Mouse (Mus musculus): ENCODE data around the gene Wdr12. TPM values are rescaled to one million over a fixed set of nuclear protein-coding genes. Genes with fewer than 3 reads are reported as not detected.
"Not testable (repeated sequence)": the region's sequence is repeated elsewhere in the genome, so short reads cannot be mapped to it uniquely, and the experiment has no call there.

Gene Wdr12
- 55.7 and 58.8 TPM in 2 replicates for polyA plus RNA-seq (2015; fragmentation: Nextera tagmentation; extraction: Ambion mirVana)

DNA sequence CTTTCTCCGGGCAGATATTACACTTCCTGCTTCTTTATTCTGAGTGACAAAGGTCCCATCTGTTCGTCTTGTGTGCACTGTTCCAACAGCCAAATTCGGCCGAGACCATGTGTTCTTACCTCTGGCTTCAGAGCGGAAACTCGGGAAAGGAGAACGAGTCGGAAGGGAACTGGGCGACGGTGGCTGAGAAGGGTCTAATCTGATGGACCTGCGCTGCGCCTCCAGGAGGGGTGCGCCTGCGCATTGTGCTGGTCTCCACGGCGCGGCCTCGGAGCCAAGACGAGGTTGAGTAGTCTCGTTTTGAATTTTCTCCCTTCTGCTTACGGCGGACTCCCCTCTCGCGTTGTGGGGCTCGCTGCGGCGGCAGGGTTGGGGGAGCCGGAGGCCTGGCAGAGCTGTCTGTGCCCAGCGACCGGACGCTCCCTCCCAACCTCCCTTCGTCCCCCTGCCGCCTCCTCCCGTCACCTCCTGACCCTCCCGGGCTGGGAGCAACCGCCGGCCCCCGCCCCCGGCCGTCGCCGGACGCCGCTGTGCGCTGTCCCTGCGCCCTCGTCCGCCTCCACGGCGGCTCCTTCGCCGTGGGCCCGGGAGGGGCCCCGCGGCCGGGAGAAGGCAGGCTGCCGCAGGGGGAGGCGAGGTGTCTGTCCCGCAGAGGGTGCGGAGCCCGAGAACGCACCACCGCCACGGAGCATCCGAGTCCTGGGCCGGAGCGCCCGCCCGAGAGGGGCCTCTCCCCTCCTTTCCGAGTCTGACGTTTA lies at the start of gene Wdr12, which contains the start of gene Carf:
TSS of gene Wdr12 (minus strand) at position 622 of the 758 bp plus-strand sequence.
TSS of gene Carf (plus strand) at position 224 of the 758 bp plus-strand sequence.
- under 1% methylated on average over 62 of the region's 71 CpGs for WGBS
- H3K27ac ChIP-seq = peak within 1 kb of the TSS; percentile 100
- H3K4me2 ChIP-seq = peak within 1 kb of the TSS; percentile 71
- H3K9me3 ChIP-seq (replicated peaks) = no peaks in the 10 kb centered on the region
- H3K9ac ChIP-seq = peak within 1 kb of the TSS; percentile 95
- H3K36me3 ChIP-seq = peaks cover 14% of the 10 kb centered on the region
- ATAC-seq (replicated peaks; ENCODE audit: low FRiP score) = peak; percentile 97
- H3K27me3 ChIP-seq = no peaks in the 10 kb centered on the region
- H3K4me1 ChIP-seq = peaks cover 11% of the 10 kb centered on the region
- H3K4me3 ChIP-seq (replicated peaks) = peak within 1 kb of the TSS; percentile 93

DNA sequence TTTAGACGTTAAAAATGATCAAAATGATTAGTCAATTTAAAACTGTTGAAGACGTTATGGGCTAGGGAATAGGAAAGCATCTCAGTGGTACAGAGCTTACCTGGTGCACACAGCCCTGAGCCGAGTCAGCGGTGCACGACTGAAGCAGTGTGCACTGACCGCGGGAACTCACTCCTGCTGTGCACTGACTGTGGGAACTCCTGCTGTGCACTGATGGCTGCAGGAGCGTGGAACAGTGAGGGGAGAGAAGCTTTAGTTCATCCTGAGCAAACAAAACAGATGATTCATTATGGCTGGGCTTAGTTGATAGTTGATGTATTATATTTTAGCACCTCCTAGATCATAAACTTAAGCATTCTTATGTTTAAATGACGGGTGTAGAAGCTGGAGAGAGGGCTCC lies 38.9 kb upstream of the Wdr12 start:
- H3K4me1 ChIP-seq = no peaks in the 10 kb centered on the region
- no peak for ATAC-seq (replicated peaks; ENCODE audit: low FRiP score)
- H3K4me3 ChIP-seq (replicated peaks) = no peak overlapping the region
- no peak overlapping the region for H3K4me2 ChIP-seq
- peaks cover 11% of the 10 kb centered on the region; the same call in 1 of the 2 replicates for H3K36me3 ChIP-seq
- 54% methylated on average over 9 of the region's 9 CpGs for WGBS
- no peak overlapping the region for H3K9ac ChIP-seq
- no peaks in the 10 kb centered on the region for H3K9me3 ChIP-seq (replicated peaks)
- no peak overlapping the region for H3K27ac ChIP-seq
- H3K27me3 ChIP-seq = no peaks in the 10 kb centered on the region

GRCm38 (mm10) chr1:60117721-60118455 lies 19.4 kb upstream of the Wdr12 start:
- H3K27ac ChIP-seq = peak overlapping the region; percentile 46; the same call in 1 of the 2 replicates
- 35% methylated on average over 7 of the region's 7 CpGs for WGBS

GRCm38 (mm10) chr1:60104582-60104981 lies 6.1 kb upstream of the Wdr12 start:
- Histone ChIP-seq H3K27me3 (no peaks in the 10 kb centered on the region), H3K4me1 (no peaks in the 10 kb centered on the region), H3K9me3 (replicated peaks) (no peaks in the 10 kb centered on the region), H3K27ac (no peak overlapping the region), H3K36me3 (peaks cover 20% of the 10 kb centered on the region), H3K4me3 (replicated peaks) (no peak overlapping the region), H3K9ac (no peak overlapping the region), H3K4me2 (no peak overlapping the region)
- no peak for ATAC-seq (replicated peaks; ENCODE audit: low FRiP score)
- WGBS = 96% methylated on average over 1 of the region's 1 CpGs

More at GRCm38 (mm10) chr1:60117721-60118455, 19.4 kb upstream of the Wdr12 start:
- peak; percentile 87 for ATAC-seq (replicated peaks; ENCODE audit: low FRiP score)
- no peak overlapping the region for H3K4me3 ChIP-seq (replicated peaks)
- H3K36me3 ChIP-seq = peaks cover 15% of the 10 kb centered on the region
- no peaks in the 10 kb centered on the region for H3K27me3 ChIP-seq
- no peaks in the 10 kb centered on the region for H3K9me3 ChIP-seq (replicated peaks)
- no peak overlapping the region for H3K4me2 ChIP-seq
- H3K9ac ChIP-seq = no peak overlapping the region
- H3K4me1 ChIP-seq = 0 out of 2 replicates have a peak, but pooled peaks cover 2% of the 10 kb centered on the region

DNA sequence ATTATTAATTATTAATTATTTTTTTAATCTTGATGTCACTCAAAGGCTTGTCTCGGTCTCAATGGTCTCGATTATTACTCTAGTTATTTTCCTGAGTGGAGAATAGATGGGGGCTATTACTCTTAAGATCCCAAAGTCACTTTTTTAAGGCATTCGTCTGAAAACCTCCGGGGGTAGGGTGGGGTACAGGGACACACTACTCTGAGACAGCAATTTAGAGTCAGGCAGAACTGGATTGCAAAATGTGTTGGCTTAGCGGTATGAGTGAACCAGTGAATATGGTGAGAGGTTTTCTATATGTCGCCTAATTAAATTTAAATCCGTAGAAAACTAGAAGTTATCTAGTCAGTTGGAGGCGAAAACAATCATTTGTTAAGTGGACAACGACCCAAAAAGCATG lies 394 bp upstream of the Wdr12 start:
- Histone ChIP-seq H3K9me3 (replicated peaks) (no peaks in the 10 kb centered on the region), H3K36me3 (peaks cover 11% of the 10 kb centered on the region), H3K4me3 (replicated peaks) (peak overlapping the region; percentile 93), H3K4me2 (peak overlapping the region; percentile 71), H3K27me3 (no peaks in the 10 kb centered on the region), H3K27ac (peak overlapping the region; percentile 100), H3K4me1 (peaks cover 11% of the 10 kb centered on the region), H3K9ac (peak overlapping the region; percentile 95)
- ATAC-seq (replicated peaks; ENCODE audit: low FRiP score) = no peak
- 11% methylated on average over 9 of the region's 9 CpGs for WGBS

DNA sequence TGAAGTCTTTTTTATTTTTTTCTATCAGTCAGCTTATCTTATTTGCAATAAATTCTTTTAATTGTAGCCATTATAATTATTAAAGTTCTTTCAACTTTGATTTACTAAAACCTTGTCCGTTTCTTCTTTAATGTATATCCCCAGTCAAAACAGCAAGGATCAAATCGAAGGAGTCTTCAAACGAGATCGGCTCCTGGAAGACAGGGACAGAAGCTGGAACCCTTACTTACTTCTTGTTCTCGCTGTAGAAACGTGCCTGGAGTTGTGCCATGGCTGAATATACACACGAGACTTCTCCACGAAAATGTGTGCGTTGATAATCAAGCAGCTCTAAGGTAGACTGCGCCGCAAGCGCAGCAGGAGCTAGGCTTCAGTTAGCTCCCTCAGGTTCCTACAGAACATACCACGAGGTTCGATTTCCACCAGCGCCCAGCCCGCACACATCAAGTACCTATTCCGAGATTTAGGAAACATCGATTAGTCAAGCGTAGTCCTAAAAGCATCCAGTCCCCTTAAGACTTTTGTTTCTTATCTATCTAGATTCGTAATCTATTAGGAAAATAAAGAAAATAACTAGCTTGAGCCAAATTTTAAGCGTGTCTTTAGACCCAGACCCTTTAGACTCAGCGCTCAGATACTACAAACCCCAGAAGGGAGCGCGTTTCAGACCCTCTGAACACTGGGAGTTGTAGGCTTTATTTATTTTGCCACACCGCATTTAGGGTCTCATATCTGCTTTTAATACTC lies 995 bp downstream of the Wdr12 start:
- Histone ChIP-seq H3K4me1 (peaks cover 11% of the 10 kb centered on the region), H3K4me3 (replicated peaks) (peak overlapping the region; percentile 93), H3K27ac (peak overlapping the region; percentile 100), H3K9me3 (replicated peaks) (no peaks in the 10 kb centered on the region), H3K27me3 (no peaks in the 10 kb centered on the region), H3K9ac (peak overlapping the region; percentile 95), H3K36me3 (peaks cover 22% of the 10 kb centered on the region), H3K4me2 (peak overlapping the region; percentile 71)
- WGBS = under 1% methylated on average over 25 of the region's 25 CpGs
- peak; percentile 90 for ATAC-seq (replicated peaks; ENCODE audit: low FRiP score)

GRCm38 (mm10) chr1:60096572-60097276 lies 1.7 kb downstream of the Wdr12 start:
- Histone ChIP-seq H3K9ac (peak overlapping the region; percentile 95), H3K4me3 (replicated peaks) (peak overlapping the region; percentile 93), H3K36me3 (peaks cover 29% of the 10 kb centered on the region), H3K27me3 (no peaks in the 10 kb centered on the region), H3K9me3 (replicated peaks) (no peaks in the 10 kb centered on the region), H3K4me1 (peaks cover 11% of the 10 kb centered on the region), H3K27ac (peak overlapping the region; percentile 100; the same call in 1 of the 2 replicates), H3K4me2 (peak overlapping the region; percentile 71)
- ATAC-seq (replicated peaks; ENCODE audit: low FRiP score) = no peak
- WGBS = 7% methylated on average over 13 of the region's 13 CpGs

DNA sequence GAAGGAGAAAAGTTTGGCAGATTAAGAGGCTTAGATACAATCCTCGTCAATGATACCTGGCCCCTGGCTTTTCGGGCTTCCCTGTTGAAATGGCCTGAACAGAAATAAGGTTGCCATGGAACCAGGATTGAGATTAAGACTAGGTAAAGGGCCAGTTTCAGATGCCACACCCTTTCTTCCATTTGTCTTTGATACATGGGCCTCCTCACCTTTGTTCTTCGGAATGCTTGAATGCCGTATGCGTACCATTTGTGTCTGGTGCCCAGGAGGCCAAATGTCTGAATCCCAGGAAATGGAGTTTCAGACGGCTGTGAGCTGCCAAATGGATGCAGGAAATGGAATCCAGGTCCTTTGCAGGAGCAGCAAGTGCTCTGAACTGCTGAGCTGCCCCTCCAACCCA lies 22.0 kb downstream of the Wdr12 start:
- Histone ChIP-seq H3K4me2 (no peak overlapping the region), H3K27ac (no peak overlapping the region), H3K4me1 (no peaks in the 10 kb centered on the region), H3K27me3 (no peaks in the 10 kb centered on the region), H3K9me3 (replicated peaks) (no peaks in the 10 kb centered on the region), H3K36me3 (peaks cover 46% of the 10 kb centered on the region), H3K4me3 (replicated peaks) (no peak overlapping the region), H3K9ac (no peak overlapping the region)
- ATAC-seq (replicated peaks; ENCODE audit: low FRiP score) = no peak
- whole genome bisulfite sequencing = 65% methylated on average over 6 of the region's 6 CpGs

DNA sequence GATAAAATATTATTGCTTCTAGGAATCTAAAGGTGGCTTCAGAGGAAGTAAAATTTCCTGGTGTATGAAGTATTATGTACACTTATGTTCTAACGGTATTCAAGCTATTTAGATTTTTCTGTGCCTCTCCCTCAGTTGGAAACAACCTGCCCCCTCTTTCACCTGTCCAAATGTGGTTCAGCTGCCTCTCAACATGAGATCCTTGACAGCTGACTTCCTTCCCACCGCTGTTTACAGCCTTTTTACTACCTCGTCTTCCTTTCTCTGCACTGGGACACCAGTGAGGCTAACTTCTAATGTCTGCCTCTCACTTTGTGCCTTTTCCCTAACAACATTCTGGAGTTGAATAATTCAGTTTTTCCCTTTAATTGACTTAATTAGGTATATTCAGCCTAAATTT lies 22.9 kb downstream of the Wdr12 start:
- WGBS = 55% methylated on average over 3 of the region's 3 CpGs
- H3K4me2 ChIP-seq = no peak overlapping the region
- no peak for ATAC-seq (replicated peaks; ENCODE audit: low FRiP score)
- H3K9ac ChIP-seq = no peak overlapping the region
- H3K9me3 ChIP-seq (replicated peaks) = no peaks in the 10 kb centered on the region
- H3K4me3 ChIP-seq (replicated peaks) = no peak overlapping the region
- H3K27ac ChIP-seq = no peak overlapping the region
- no peaks in the 10 kb centered on the region for H3K4me1 ChIP-seq
- peaks cover 41% of the 10 kb centered on the region for H3K36me3 ChIP-seq
- H3K27me3 ChIP-seq = no peaks in the 10 kb centered on the region

DNA sequence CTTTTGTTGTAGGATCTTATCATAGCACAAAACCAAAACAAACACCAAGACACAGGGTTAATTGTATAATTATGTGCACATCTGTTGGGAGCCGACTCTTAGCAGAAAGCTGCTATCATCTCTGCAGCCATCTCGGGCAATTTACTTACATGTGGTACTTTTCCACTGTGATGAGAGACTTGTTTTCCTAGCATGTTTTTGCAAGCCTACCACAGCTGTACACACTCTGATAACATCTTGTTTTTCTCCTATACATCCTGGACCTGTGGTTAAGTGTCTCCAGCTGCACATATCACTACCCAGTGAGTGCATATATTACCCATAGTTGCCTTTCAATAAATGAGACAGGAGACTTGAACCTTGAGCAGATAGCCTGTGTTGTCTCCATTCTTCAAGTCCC lies 23.5 kb downstream of the Wdr12 start:
- no peaks in the 10 kb centered on the region for H3K4me1 ChIP-seq
- H3K36me3 ChIP-seq = peaks cover 36% of the 10 kb centered on the region
- no peak for ATAC-seq (replicated peaks; ENCODE audit: low FRiP score)
- no peak overlapping the region for H3K4me2 ChIP-seq
- no peak overlapping the region for H3K27ac ChIP-seq
- WGBS = 67% methylated on average over 2 of the region's 2 CpGs
- H3K4me3 ChIP-seq (replicated peaks) = no peak overlapping the region
- no peak overlapping the region for H3K9ac ChIP-seq
- no peaks in the 10 kb centered on the region for H3K27me3 ChIP-seq
- H3K9me3 ChIP-seq (replicated peaks) = no peaks in the 10 kb centered on the region

GRCm38 (mm10) chr1:60070725-60071124 lies 27.7 kb downstream of the Wdr12 start:
- H3K27ac ChIP-seq; ATAC-seq (replicated peaks; ENCODE audit: low FRiP score); H3K36me3 ChIP-seq; H3K4me3 ChIP-seq (replicated peaks); H3K9me3 ChIP-seq (replicated peaks); H3K27me3 ChIP-seq; H3K9ac ChIP-seq; H3K4me1 ChIP-seq; H3K4me2 ChIP-seq: not testable (repeated sequence)

All from kidney, embryonic 15.5 days (tissue).